Mouse (Mus musculus): ENCODE results near the gene Cldn20. TPM values are rescaled to one million over a fixed set of nuclear protein-coding genes. Genes with fewer than 3 reads are reported as not detected.
A peak's percentile ranks its signal among the peaks of the same experiment; 100 is the strongest.

The Cldn20 gene
- total and polyA plus RNA-seq, 3 experiments = 0.31 to 0.52 TPM; not detected in 1

- peaks cover 0 to 25% of the 10 kb centered on the region in 2 experiments; a peak in 2 of 4 replicates for H3K36me3 ChIP-seq (ENCODE audit: control insufficient read depth in 1 of 2, insufficient read depth in 2 of 2, low read length in 2 of 2)
- TF ChIP-seq JUND (IDR thresholded peaks at IDR 0.05; ENCODE audit: low read depth, low read length) = no peak
- no peak for TF ChIP-seq HCFC1 (IDR thresholded peaks at IDR 0.05; ENCODE audit: low read depth, low read length)
- no peak for TF ChIP-seq ZC3H11A (IDR thresholded peaks at IDR 0.05; ENCODE audit: low read depth, low read length)
- TF ChIP-seq RAD21 (IDR thresholded peaks at IDR 0.05; ENCODE audit: low read depth, low read length) = no peak
- no peak for TF ChIP-seq USF1 (IDR thresholded peaks at IDR 0.05; ENCODE audit: low read depth, low read length)
- peaks cover 12 to 33% of the 10 kb centered on the region in 2 experiments for H3K4me1 ChIP-seq (ENCODE audit: control insufficient read depth in 1 of 2, insufficient read depth in 2 of 2, low read length in 2 of 2)
- H3K9ac ChIP-seq (ENCODE audit: control insufficient read depth, low read depth, low read length, poor library complexity, severe bottlenecking) = no peak overlapping the region
- H3K27ac ChIP-seq (ENCODE audit: control insufficient read depth, low read depth, low read length) = no peak overlapping the region
- no peaks in the 10 kb centered on the region for H3K79me2 ChIP-seq (ENCODE audit: control insufficient read depth, insufficient read depth, low read length, poor library complexity)
- H3K4me3 ChIP-seq (ENCODE audit: control insufficient read depth in 1 of 2, insufficient read depth in 1 of 2, low read depth in 2 of 2, low read length in 2 of 2) = no peak overlapping the region
- no peaks in the 10 kb centered on the region for H3K27me3 ChIP-seq (ENCODE audit: control insufficient read depth in 1 of 2, insufficient read depth in 2 of 2, low read length in 2 of 2)
- DNase-seq (ENCODE audit: low read depth, low spot score) = no peak
- no peaks in the 10 kb centered on the region for H3K9me3 ChIP-seq (replicated peaks; ENCODE audit: insufficient read depth, low read length)
Measured at GRCm38 (mm10) chr17:3485851-3486250, 46.5 kb upstream of the Cldn20 start.

GRCm38 (mm10) chr17:3487211-3487610, 45.1 kb upstream of the Cldn20 start:
- no peak overlapping the region for H3K27ac ChIP-seq (ENCODE audit: control insufficient read depth, low read depth, low read length)
- peaks cover 0 to 25% of the 10 kb centered on the region in 2 experiments; a peak in 2 of 4 replicates for H3K36me3 ChIP-seq (ENCODE audit: control insufficient read depth in 1 of 2, insufficient read depth in 2 of 2, low read length in 2 of 2)
- no peaks in the 10 kb centered on the region for H3K9me3 ChIP-seq (replicated peaks; ENCODE audit: insufficient read depth, low read length)
- H3K27me3 ChIP-seq (ENCODE audit: control insufficient read depth in 1 of 2, insufficient read depth in 2 of 2, low read length in 2 of 2) = no peaks in the 10 kb centered on the region
- peaks cover 12 to 33% of the 10 kb centered on the region in 2 experiments for H3K4me1 ChIP-seq (ENCODE audit: control insufficient read depth in 1 of 2, insufficient read depth in 2 of 2, low read length in 2 of 2)
- no peaks in the 10 kb centered on the region for H3K79me2 ChIP-seq (ENCODE audit: control insufficient read depth, insufficient read depth, low read length, poor library complexity)
- no peak overlapping the region for H3K4me3 ChIP-seq (ENCODE audit: control insufficient read depth in 1 of 2, insufficient read depth in 1 of 2, low read depth in 2 of 2, low read length in 2 of 2)
- H3K9ac ChIP-seq (ENCODE audit: control insufficient read depth, low read depth, low read length, poor library complexity, severe bottlenecking) = no peak overlapping the region
- no peak for DNase-seq (ENCODE audit: low read depth, low spot score)
- no peak for TF ChIP-seq TAL1 (IDR thresholded peaks at IDR 0.05; ENCODE audit: low read length)
- no peak for TF ChIP-seq CTCF (IDR thresholded peaks at IDR 0.05 in 2 of 3, conservative IDR thresholded peaks at IDR 0.05 in 1 of 3; ENCODE audit: control insufficient read depth in 1 of 3, insufficient read depth in 1 of 3, low read depth in 2 of 3, low read length in 3 of 3, poor library complexity in 1 of 3, severe bottlenecking in 1 of 3)
- TF ChIP-seq MAFK (IDR thresholded peaks at IDR 0.05; ENCODE audit: borderline replicate concordance, low read depth, low read length) = no peak

DNA sequence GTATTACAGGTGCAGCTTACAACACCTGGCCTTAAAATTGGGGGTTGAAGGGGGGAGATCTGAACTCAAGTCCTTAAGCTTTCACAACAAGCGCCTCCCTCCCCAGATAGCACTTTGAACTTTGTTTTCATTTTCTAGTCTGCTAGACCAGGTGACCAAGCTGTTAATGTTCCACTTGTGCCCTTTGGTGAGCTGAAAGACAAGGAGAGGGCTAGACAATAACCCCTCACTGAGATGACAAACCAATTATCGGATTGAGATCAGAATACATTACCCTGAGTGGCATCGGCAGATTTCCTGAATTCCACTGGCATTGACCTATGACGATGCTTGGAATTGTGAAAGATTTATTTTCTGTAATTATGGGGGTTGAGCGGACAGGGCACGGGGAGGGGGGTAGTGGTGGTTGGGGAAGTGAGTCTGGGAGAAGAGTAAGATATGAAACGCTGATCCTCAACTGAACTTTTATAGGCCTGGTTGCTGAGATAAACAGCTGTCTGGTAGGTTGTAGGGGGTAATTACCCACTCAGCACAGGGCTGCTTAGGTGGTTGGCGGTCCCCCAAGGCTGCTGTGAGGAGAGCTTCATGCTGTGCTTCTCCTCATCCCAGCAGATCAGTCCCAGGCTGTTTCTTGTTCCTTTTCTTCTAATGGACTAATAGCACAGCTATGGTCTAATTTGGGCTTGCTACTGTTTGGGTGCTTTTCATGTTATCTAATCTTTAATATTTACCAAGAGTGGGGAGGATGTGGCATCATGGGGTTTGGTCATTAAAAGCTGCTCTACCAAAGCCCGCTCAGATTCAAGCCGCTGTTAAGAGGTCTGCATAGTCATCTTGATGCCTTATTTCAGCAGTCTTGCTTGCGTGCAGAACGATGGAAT, 44.4 kb upstream of the Cldn20 start:
- DNase-seq (ENCODE audit: low read depth, low spot score) = peak; percentile 86
- Histone ChIP-seq H3K79me2 (ENCODE audit: control insufficient read depth, insufficient read depth, low read length, poor library complexity) (no peaks in the 10 kb centered on the region), H3K4me3 (ENCODE audit: control insufficient read depth in 1 of 2, insufficient read depth in 1 of 2, low read depth in 2 of 2, low read length in 2 of 2) (peak overlapping the region in 1 of 2 experiments; percentile 16; a peak in 1 of 4 replicates), H3K27ac (ENCODE audit: control insufficient read depth, low read depth, low read length) (peak overlapping the region; percentile 16; the same call in 1 of the 2 replicates), H3K27me3 (ENCODE audit: control insufficient read depth in 1 of 2, insufficient read depth in 2 of 2, low read length in 2 of 2) (no peaks in the 10 kb centered on the region), H3K9ac (ENCODE audit: control insufficient read depth, low read depth, low read length, poor library complexity, severe bottlenecking) (no peak overlapping the region), H3K36me3 (ENCODE audit: control insufficient read depth in 1 of 2, insufficient read depth in 2 of 2, low read length in 2 of 2) (peaks cover 0 to 25% of the 10 kb centered on the region in 2 experiments; a peak in 2 of 4 replicates), H3K9me3 (replicated peaks; ENCODE audit: insufficient read depth, low read length) (no peaks in the 10 kb centered on the region), H3K4me1 (ENCODE audit: control insufficient read depth in 1 of 2, insufficient read depth in 2 of 2, low read length in 2 of 2) (peaks cover 12 to 33% of the 10 kb centered on the region in 2 experiments)
- TF ChIP-seq BHLHE40 (IDR thresholded peaks at IDR 0.05; ENCODE audit: borderline replicate concordance, low read depth, low read length) = no peak
- no peak for TF ChIP-seq ELF1 (IDR thresholded peaks at IDR 0.05; ENCODE audit: low read depth, low read length)
- no peak for TF ChIP-seq POLR2AphosphoS5 (IDR thresholded peaks at IDR 0.05; ENCODE audit: borderline replicate concordance, low read depth, low read length)
- peak; percentile 69; the same call in 1 of the 2 replicates for TF ChIP-seq GATA1 (IDR thresholded peaks at IDR 0.05; ENCODE audit: low read depth, low read length)
- TF ChIP-seq MAX (IDR thresholded peaks at IDR 0.05; ENCODE audit: low read length) = peak; percentile 51; the same call in 1 of the 2 replicates
- TF ChIP-seq TCF12 (IDR thresholded peaks at IDR 0.05; ENCODE audit: low read depth, low read length) = peak; percentile 89
- 0 out of 2 replicates have a peak, but pooled peaks have one; percentile 16 for TF ChIP-seq MXI1 (IDR thresholded peaks at IDR 0.05; ENCODE audit: low read depth, low read length)
- TF ChIP-seq MEF2A (IDR thresholded peaks at IDR 0.05; ENCODE audit: extremely low read depth, insufficient replicate concordance, low read depth, low read length, poor library complexity, severe bottlenecking) = no peak
- no peak for TF ChIP-seq SMC3 (IDR thresholded peaks at IDR 0.05; ENCODE audit: low read depth, low read length)
- TF ChIP-seq ZMIZ1 (IDR thresholded peaks at IDR 0.05; ENCODE audit: low read depth, low read length) = no peak
- TF ChIP-seq RCOR1 (IDR thresholded peaks at IDR 0.05; ENCODE audit: low read depth, low read length) = peak; percentile 29
- TF ChIP-seq TBP (IDR thresholded peaks at IDR 0.05; ENCODE audit: low read depth, low read length) = no peak
- TF ChIP-seq CHD2 (IDR thresholded peaks at IDR 0.05; ENCODE audit: low read length) = no peak
- no peak for TF ChIP-seq POLR2A (IDR thresholded peaks at IDR 0.05; ENCODE audit: control insufficient read depth in 1 of 2, insufficient read depth in 1 of 2, low read depth in 1 of 2, low read length in 2 of 2, poor library complexity in 1 of 2)
- TF ChIP-seq MAZ (IDR thresholded peaks at IDR 0.05; ENCODE audit: low read depth, low read length) = peak; percentile 84; the same call in 1 of the 2 replicates
- TF ChIP-seq ZC3H11A (IDR thresholded peaks at IDR 0.05; ENCODE audit: low read depth, low read length) = no peak
- TF ChIP-seq KAT2A (conservative IDR thresholded peaks at IDR 0.05; ENCODE audit: low read depth, low read length) = no peak
